ENCODE assay signal across 11 mouse cellular contexts in the genomic region with DNA sequence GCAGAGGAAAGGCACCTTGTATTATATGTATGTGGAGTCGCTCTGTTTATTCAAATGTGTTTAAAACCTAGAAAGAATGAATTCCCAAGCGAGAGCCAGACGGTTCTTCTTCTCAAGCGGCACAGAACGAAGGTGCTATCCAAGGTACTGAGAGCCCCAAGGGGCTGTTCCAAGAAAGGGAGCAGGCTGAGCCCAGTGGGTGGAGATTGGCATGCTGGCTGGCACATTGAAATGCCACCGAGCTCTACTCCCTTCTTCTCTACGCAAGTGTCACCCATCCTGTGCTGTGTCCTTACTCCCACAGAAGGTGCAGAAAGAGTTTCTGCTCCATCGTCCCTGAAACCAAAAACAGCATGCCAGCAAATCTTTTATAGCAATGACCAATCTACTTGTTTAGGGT.
DNase-seq lines count a peak whose midpoint lies in the region; ATAC-seq and TF ChIP-seq lines count a peak whose summit lies in the region.
"Had no signal": no experiment of that assay in that cellular context is flagged by ENCODE, and none has a peak within 500 bp of the region (broad histone marks: within the 10 kb centered on the region; RNA-seq: fewer than 3 reads in every experiment).

No protein-coding gene starts in this region.

- TF ChIP-seq CTCF in cortical plate, adult 2 months (IDR thresholded peaks at IDR 0.05; ENCODE audit: extremely low read depth, insufficient read depth, low read length), result no peak

- H3K9ac ChIP-seq in midbrain, embryonic 16.5 days (ENCODE audit: low read depth, low read length), result no peak overlapping the region
- H3K9ac ChIP-seq: limb, embryonic 12.5 days; midbrain, embryonic 12.5 days had no signal

- peak overlapping the region; percentile 64 for H3K27ac ChIP-seq in cortical plate, adult 2 months (ENCODE audit: insufficient read depth, low read length)
- H3K27ac ChIP-seq in midbrain, embryonic 16.5 days (ENCODE audit: low read length), result no peak overlapping the region
- H3K27ac ChIP-seq: limb, embryonic 12.5 days; midbrain, embryonic 12.5 days had no signal

- DNase-seq in adrenal gland, adult (ENCODE audit: inconsistent age in 2 of 2, low spot score in 1 of 2), result peak; percentile 7 to 61
- DNase-seq in adrenal gland, postnatal 4 days (ENCODE audit: low spot score in 2 of 2), result no peak
- DNase-seq in layer of hippocampus, adult 9-11 months, result peak; percentile 67
- DNase-seq in layer of hippocampus, postnatal 14 days (ENCODE audit: low spot score in 2 of 2), result no peak
- DNase-seq in right cerebral cortex, adult 2 months (ENCODE audit: low spot score in 2 of 2), result peak; percentile 60 to 66
- DNase-seq in neural tube, embryonic 10.5 days (ENCODE audit: extremely low spot score, low spot score), result no peak
- DNase-seq: retina, postnatal 1 day had no signal

- H3K4me1 ChIP-seq in cortical plate, adult 2 months (ENCODE audit: control insufficient read depth, insufficient read depth, low read length), result peaks cover 12% of the 10 kb centered on the region
- H3K4me1 ChIP-seq in midbrain, embryonic 16.5 days (ENCODE audit: control insufficient read depth, insufficient read depth, low read length), result 0 out of 2 replicates have a peak, but pooled peaks cover 7% of the 10 kb centered on the region

- WGBS in midbrain, embryonic 16.5 days, result 35% methylated on average over 8 of the region's 8 CpGs

- no peak overlapping the region for H3K4me2 ChIP-seq in midbrain, embryonic 16.5 days (ENCODE audit: low read length)
- H3K4me2 ChIP-seq: limb, embryonic 12.5 days; midbrain, embryonic 12.5 days had no signal

- H3K36me3 ChIP-seq in midbrain, embryonic 16.5 days (ENCODE audit: control insufficient read depth, insufficient read depth, low read length), result no peaks in the 10 kb centered on the region
- H3K36me3 ChIP-seq: limb, embryonic 12.5 days; midbrain, embryonic 12.5 days had no signal

- no peaks in the 10 kb centered on the region for H3K9me3 ChIP-seq in midbrain, embryonic 16.5 days (replicated peaks; ENCODE audit: control insufficient read depth, low read length, poor library complexity, severe bottlenecking)
- H3K9me3 ChIP-seq: limb, embryonic 12.5 days; midbrain, embryonic 12.5 days had no signal

- no peak for TF ChIP-seq POLR2A in cortical plate, adult 2 months (IDR thresholded peaks at IDR 0.05; ENCODE audit: extremely low read depth, insufficient read depth, low read length)

- no peak for ATAC-seq in midbrain, embryonic 16.5 days

- no peaks in the 10 kb centered on the region for H3K27me3 ChIP-seq in midbrain, embryonic 16.5 days (ENCODE audit: control insufficient read depth, insufficient read depth, low read depth, low read length)

- H3K4me3 ChIP-seq in cortical plate, adult 2 months (ENCODE audit: insufficient read depth, low read length), result no peak overlapping the region
- H3K4me3 ChIP-seq in midbrain, embryonic 16.5 days (ENCODE audit: low read depth, low read length), result no peak overlapping the region
- H3K4me3 ChIP-seq: limb, embryonic 12.5 days; midbrain, embryonic 12.5 days had no signal

Comparison
In these comparisons a context has a peak if more than half of its experiments do, and no peak if none do; other contexts are left out.
1. DNase-seq: peak in adrenal gland, adult (2 of 2), layer of hippocampus, adult 9-11 months (single experiment) and right cerebral cortex, adult 2 months (2 of 2); none in adrenal gland, postnatal 4 days (0 of 2), layer of hippocampus, postnatal 14 days (0 of 2) and neural tube, embryonic 10.5 days (single experiment).